Mouse (Mus musculus): ENCODE measurements around the gene Dchs2. TPM values are rescaled to one million over a fixed set of nuclear protein-coding genes. Genes with fewer than 3 reads are reported as not detected.
A peak's percentile ranks its signal among the peaks of the same experiment; 100 is the strongest.

Dchs2 gene
- total RNA-seq, 2 experiments from 2014 or later: 2.2 to 4.7 TPM

- intact Hi-C loops (cut with DNase I): no loop called here
These were observed 100.6 kb downstream of the Dchs2 start for GRCm38 (mm10) chr3:83228383-83228782.

DNA sequence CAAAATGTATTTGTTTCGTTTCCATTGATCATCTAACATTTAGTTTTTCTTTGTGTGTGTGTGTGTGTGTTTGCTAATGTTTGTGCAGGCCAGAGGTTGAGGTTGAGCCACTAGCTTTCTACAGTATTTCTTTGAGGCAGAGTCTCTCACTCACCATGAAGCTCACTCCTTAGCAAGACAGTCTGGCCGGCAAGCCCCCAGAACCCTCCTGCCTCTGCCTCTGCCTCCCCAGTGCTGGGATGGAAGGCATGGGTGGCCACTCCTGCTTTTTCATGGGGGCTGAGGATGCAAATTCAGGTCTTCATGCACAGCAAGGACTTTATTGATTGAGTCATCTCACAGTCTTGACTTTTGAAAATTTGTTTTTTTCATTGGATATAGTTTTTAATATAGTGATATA, 102.6 kb downstream of the Dchs2 start:
- intact Hi-C loops (cut with DNase I): no loop called here
- DNase-seq (ENCODE audit: low spot score in 2 of 2): no peak

More at GRCm38 (mm10) chr3:83228383-83228782, 100.6 kb downstream of the Dchs2 start:
- DNase-seq (ENCODE audit: low spot score in 2 of 2): no peak

DNA sequence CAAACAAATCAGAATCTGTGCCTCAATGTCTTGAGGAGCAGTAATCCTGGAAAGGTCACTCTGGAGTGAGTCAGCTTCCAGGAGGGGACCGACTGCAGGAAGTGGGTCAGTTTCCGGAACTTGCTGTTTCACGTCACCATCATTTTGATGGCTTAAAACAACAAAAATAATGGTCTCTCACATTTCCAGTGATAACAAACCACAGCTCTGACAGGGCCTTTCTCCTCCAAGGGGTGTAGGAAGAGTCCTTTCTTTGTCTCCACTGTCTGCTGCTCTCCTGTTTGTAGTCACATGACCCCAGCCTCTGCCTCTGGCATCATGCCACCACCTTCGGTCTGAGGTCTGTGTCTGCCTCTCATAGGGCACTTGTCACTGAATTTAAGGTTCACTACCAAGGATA, 106.7 kb downstream of the Dchs2 start:
- intact Hi-C loops (cut with DNase I): no loop called here
- no peak for DNase-seq (ENCODE audit: low spot score in 2 of 2)

DNA sequence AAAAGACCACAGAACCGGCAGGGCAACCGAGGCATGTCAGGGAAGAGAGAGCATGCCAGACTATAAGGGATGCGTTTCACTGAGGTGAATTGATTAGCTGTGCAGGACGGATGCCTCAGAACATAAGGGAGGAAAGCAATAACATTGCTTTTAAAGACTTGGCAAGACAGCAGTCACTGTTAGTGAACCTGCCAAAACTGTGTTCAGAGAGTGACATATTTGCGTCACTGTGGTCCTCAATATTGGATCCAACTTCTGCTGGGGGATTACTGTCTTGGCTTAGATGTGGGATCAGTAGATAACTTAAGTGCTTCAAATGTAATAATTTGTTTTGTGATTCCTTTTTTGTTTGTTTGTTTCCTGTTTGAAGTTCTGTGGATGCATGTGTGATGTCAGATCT, 107.3 kb downstream of the Dchs2 start:
- intact Hi-C loops (cut with DNase I): no loop called here
- DNase-seq (ENCODE audit: low spot score in 2 of 2): no peak

DNA sequence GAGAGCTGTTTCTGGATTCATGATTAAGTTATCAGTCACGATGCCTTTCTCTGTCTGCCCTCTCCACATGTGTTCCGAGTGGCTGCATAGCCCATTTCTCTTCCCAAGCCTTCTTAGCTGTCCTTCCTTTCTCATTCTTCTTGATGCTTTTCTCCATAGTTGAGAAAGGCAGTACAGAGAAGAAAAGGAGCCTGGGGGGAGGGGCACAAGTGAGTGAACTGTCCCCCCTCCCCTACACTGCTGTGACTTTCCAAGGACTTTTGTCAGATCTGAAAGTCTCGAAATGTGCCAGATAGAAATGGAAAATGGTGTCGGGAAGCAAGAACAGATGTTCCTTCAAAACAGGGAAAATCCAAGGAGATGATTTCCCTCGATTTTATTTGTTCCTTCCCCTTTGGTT, 118.8 kb downstream of the Dchs2 start:
- intact Hi-C loops (cut with DNase I): no loop called here

GRCm38 (mm10) chr3:83250001-83250545, 122.3 kb downstream of the Dchs2 start:
- intact Hi-C loops (cut with DNase I): no loop called here
- no peak for DNase-seq (ENCODE audit: low spot score in 2 of 2)

More for the DNA sequence above, 118.8 kb downstream of the Dchs2 start:
- DNase-seq (ENCODE audit: low spot score in 2 of 2): peak in 1 of 2 experiments; percentile 2

- no peak for DNase-seq (ENCODE audit: low spot score in 2 of 2)
- intact Hi-C loops (cut with DNase I): no loop called here
These were observed 124.2 kb downstream of the Dchs2 start for GRCm38 (mm10) chr3:83251899-83252298.

DNA sequence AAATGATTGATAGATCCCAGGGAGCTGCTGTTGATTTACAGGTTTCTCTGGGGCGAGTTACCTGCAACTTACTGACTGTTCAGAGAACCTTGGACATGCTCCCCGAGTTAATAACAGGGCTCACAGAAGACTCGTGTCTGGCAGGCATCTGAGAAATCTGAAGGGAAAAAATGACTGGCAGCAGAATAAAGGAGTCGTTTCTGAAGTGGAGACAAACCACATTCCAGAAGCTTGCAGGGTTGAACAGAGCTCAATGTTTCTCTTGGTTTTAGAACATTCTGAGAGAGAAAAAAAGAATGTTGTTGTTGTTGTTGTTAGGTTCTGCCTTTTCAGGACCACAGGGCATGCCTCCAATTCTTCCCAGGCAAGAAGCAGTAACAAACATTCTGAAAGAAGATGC, 131.7 kb downstream of the Dchs2 start:
- DNase-seq (ENCODE audit: low spot score in 2 of 2): no peak
- intact Hi-C loops (cut with DNase I): no loop called here

- intact Hi-C loops (cut with DNase I): no loop called here
- DNase-seq (ENCODE audit: low spot score in 2 of 2): no peak
These were observed 138.3 kb downstream of the Dchs2 start for GRCm38 (mm10) chr3:83266009-83266408.

GRCm38 (mm10) chr3:83270228-83270627, 142.5 kb downstream of the Dchs2 start:
- DNase-seq (ENCODE audit: low spot score in 2 of 2): no peak
- intact Hi-C loops (cut with DNase I): no loop called here

GRCm38 (mm10) chr3:83270982-83271381, 143.2 kb downstream of the Dchs2 start:
- no peak for DNase-seq (ENCODE audit: low spot score in 2 of 2)
- intact Hi-C loops (cut with DNase I): no loop called here

- peak; percentile 78 to 84 for DNase-seq (ENCODE audit: low spot score in 2 of 2)
- intact Hi-C loops (cut with DNase I): loop anchor here (1.0 kb wide), 2 partner anchors 163 to 273 kb away; no protein-coding TSS in a partner anchor
These were observed 146.0 kb downstream of the Dchs2 start for GRCm38 (mm10) chr3:83273555-83274244.

DNA sequence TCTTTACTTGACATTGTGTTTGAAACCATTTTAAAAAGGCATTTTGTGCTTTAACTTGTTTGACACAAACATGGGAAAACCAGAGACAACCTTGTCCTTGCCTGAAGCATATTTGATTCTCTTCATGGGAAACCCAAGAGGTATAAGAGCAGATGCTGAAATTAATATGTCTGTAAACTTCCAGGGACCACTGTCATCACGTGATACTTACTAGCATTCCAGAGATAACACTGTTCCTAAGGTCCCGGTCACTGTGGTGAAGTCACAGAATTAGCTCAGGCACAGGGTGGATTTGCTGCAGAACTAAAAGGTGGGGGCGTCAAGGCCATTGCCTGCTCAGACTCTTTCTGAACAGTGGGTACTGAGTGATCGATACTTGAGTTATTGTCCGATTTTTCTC, 148.0 kb downstream of the Dchs2 start:
- DNase-seq (ENCODE audit: low spot score in 2 of 2): no peak
- intact Hi-C loops (cut with DNase I): no loop called here

GRCm38 (mm10) chr3:83283882-83284281, 156.1 kb downstream of the Dchs2 start:
- DNase-seq (ENCODE audit: low spot score in 2 of 2): no peak
- intact Hi-C loops (cut with DNase I): no loop called here

GRCm38 (mm10) chr3:83286975-83287405, 159.2 kb downstream of the Dchs2 start:
- peak; percentile 71 to 85 for DNase-seq (ENCODE audit: low spot score in 2 of 2)
- intact Hi-C loops (cut with DNase I): loop anchor here (1.0 to 5.0 kb wide), 3 partner anchors 414 to 610 kb away; no protein-coding TSS in a partner anchor

GRCm38 (mm10) chr3:83288118-83288840, 160.5 kb downstream of the Dchs2 start:
- no peak for DNase-seq (ENCODE audit: low spot score in 2 of 2)
- intact Hi-C loops (cut with DNase I): loop anchor here (5.0 kb wide), 1 partner anchor 609 kb away; no protein-coding TSS in a partner anchor

GRCm38 (mm10) chr3:83290482-83290881, 162.7 kb downstream of the Dchs2 start:
- intact Hi-C loops (cut with DNase I): no loop called here

GRCm38 (mm10) chr3:83290953-83291352, 163.2 kb downstream of the Dchs2 start:
- intact Hi-C loops (cut with DNase I): no loop called here
- DNase-seq (ENCODE audit: low spot score in 2 of 2): no peak

More at GRCm38 (mm10) chr3:83290482-83290881, 162.7 kb downstream of the Dchs2 start:
- DNase-seq (ENCODE audit: low spot score in 2 of 2): no peak

DNA sequence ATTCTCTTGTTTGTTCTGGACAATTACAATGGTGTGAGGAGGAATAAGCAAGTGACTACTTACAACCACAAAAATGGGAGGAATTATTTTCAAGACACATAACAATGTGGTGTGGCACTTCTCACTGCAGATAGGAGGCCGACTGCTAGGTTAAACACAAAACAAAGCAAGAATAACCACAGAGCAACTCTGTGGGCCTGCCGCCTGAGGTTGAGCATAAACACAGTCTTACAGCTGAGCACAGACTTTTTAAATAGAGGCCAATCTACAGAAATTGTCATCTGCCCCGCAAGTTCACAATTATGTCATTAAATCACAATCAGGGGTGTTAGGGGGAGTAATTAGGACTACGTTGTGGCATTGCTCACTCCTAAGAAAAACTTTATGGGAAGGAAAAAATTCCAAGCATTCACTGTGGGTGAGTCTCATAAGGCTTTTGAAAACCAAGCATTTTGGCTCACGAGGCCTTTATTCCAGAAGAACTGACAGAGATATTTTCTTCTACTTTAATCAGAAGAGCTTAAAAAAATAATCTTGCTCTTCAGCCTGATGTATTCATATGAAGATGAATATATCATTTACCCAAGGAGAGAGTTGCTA, 172.1 kb downstream of the Dchs2 start:
- DNase-seq (ENCODE audit: low spot score in 2 of 2): no peak
- intact Hi-C loops (cut with DNase I): no loop called here

GRCm38 (mm10) chr3:83303876-83304275, 176.1 kb downstream of the Dchs2 start:
- no peak for DNase-seq (ENCODE audit: low spot score in 2 of 2)
- intact Hi-C loops (cut with DNase I): no loop called here

Measured in left cerebral cortex, postnatal 25 days (tissue).